Mouse (Mus musculus): Measurements from ENCODE around the gene Sell. TPM values are rescaled to one million over a fixed set of nuclear protein-coding genes. Genes with fewer than 3 reads are reported as not detected.

Gene Sell
- polyA plus RNA-seq, 1 experiment from 2014 or later: 0.74 TPM

DNA sequence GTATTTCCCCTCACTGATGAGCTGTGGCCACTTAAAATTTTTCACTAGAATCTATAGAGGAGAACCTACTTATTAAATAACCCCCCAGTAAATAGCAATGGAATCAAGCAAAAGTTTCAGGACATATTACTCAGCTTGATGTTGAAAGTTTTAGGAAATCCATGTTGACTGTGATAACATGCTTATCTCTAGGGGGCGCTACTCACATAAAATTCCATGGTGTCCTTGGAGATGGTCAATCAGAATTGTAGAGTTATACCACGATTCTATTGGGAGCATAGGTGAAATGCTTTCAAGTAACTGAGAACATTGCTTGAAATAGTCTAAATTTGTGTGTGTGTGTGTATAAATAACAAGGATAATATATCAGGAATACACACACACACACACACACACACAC lies 7.0 kb upstream of the Sell start:
- Histone ChIP-seq H3K9ac (no peak overlapping the region), H3K4me2 (no peak overlapping the region), H3K27ac (no peak overlapping the region), H3K9me3 (no peaks in the 10 kb centered on the region), H3K36me3 (no peaks in the 10 kb centered on the region), H3K4me3 (no peak overlapping the region), H3K4me1 (no peaks in the 10 kb centered on the region), H3K27me3 (no peaks in the 10 kb centered on the region)
- 48% methylated on average over 2 of the region's 2 CpGs for WGBS
- ATAC-seq (ENCODE audit: insufficient number of reproducible peaks, low FRiP score, low TSS enrichment, low read depth): no peak

- no peaks in the 10 kb centered on the region for H3K36me3 ChIP-seq
- no peaks in the 10 kb centered on the region for H3K27me3 ChIP-seq
- no peak overlapping the region for H3K4me2 ChIP-seq
- H3K4me3 ChIP-seq: no peak overlapping the region
- WGBS: 81% methylated on average over 4 of the region's 4 CpGs
- H3K9ac ChIP-seq: no peak overlapping the region
- no peak for ATAC-seq (ENCODE audit: insufficient number of reproducible peaks, low FRiP score, low TSS enrichment, low read depth)
- H3K9me3 ChIP-seq: no peaks in the 10 kb centered on the region
- H3K4me1 ChIP-seq: no peaks in the 10 kb centered on the region
- no peak overlapping the region for H3K27ac ChIP-seq
Measured at GRCm38 (mm10) chr1:164060071-164060470, 1.7 kb upstream of the Sell start.

DNA sequence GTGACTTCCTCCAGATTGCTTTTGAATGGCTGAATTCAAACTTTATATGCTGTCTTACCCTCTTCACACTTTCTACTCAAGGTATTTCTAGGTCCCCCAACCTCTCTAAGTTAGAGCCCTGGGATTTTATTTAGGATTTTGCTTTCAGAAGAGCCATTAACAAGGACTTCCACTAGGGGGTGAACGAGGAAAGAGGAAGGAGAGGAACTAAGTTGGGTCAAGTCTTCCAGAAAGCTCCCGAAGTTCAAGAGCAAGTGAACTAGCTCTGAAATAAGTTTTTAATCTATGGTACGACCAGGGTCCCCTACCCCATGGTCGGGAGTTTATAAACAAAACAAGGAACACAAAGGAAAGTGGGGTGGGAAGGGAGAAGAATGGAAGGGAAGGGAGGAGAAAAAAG lies 504 bp upstream of the Sell start:
- Histone ChIP-seq H3K27ac (no peak overlapping the region), H3K9me3 (no peaks in the 10 kb centered on the region), H3K27me3 (no peaks in the 10 kb centered on the region), H3K4me2 (no peak overlapping the region), H3K9ac (no peak overlapping the region), H3K4me1 (no peaks in the 10 kb centered on the region), H3K36me3 (no peaks in the 10 kb centered on the region), H3K4me3 (no peak overlapping the region)
- 39% methylated on average over 4 of the region's 4 CpGs for WGBS
- ATAC-seq (ENCODE audit: insufficient number of reproducible peaks, low FRiP score, low TSS enrichment, low read depth): no peak

- Histone ChIP-seq H3K9me3 (no peaks in the 10 kb centered on the region), H3K4me3 (no peak overlapping the region), H3K27ac (no peak overlapping the region), H3K27me3 (no peaks in the 10 kb centered on the region), H3K4me1 (no peaks in the 10 kb centered on the region), H3K9ac (no peak overlapping the region), H3K36me3 (no peaks in the 10 kb centered on the region), H3K4me2 (no peak overlapping the region)
- WGBS: 68% methylated on average over 2 of the region's 2 CpGs
- ATAC-seq (ENCODE audit: insufficient number of reproducible peaks, low FRiP score, low TSS enrichment, low read depth): no peak
Measured at GRCm38 (mm10) chr1:164062856-164063255, 1.1 kb downstream of the Sell start.

GRCm38 (mm10) chr1:164063745-164064144 lies 2.0 kb downstream of the Sell start:
- ATAC-seq (ENCODE audit: insufficient number of reproducible peaks, low FRiP score, low TSS enrichment, low read depth): no peak
- H3K4me1 ChIP-seq: no peaks in the 10 kb centered on the region
- no peak overlapping the region for H3K4me2 ChIP-seq
- no peak overlapping the region for H3K4me3 ChIP-seq
- H3K36me3 ChIP-seq: no peaks in the 10 kb centered on the region
- no peak overlapping the region for H3K27ac ChIP-seq
- WGBS: 43% methylated on average over 3 of the region's 3 CpGs
- H3K9ac ChIP-seq: no peak overlapping the region
- H3K27me3 ChIP-seq: no peaks in the 10 kb centered on the region
- no peaks in the 10 kb centered on the region for H3K9me3 ChIP-seq

GRCm38 (mm10) chr1:164069261-164069660 lies 7.5 kb downstream of the Sell start:
- Histone ChIP-seq H3K9ac (no peak overlapping the region), H3K27ac (no peak overlapping the region), H3K4me3 (no peak overlapping the region), H3K27me3 (no peaks in the 10 kb centered on the region), H3K36me3 (no peaks in the 10 kb centered on the region), H3K4me1 (no peaks in the 10 kb centered on the region), H3K9me3 (no peaks in the 10 kb centered on the region), H3K4me2 (no peak overlapping the region)
- ATAC-seq (ENCODE audit: insufficient number of reproducible peaks, low FRiP score, low TSS enrichment, low read depth): no peak

DNA sequence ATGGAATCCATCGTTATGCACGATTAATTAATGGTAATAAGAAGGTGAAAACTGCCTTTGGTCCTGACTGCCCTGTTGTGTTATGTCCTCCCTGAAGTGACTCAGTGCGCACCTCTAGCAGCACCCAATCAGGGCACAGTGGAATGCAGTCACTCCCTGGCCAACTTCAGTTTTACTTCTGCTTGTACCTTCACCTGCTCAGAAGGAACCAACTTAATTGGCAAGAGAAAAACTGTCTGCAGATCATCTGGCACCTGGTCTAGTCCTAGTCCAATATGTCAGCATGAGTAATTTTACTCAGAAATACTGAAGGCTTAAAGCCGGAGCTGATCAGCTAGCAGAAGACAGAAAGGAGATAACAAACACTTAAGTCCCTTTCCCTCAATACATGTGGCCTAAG lies 8.7 kb downstream of the Sell start:
- Histone ChIP-seq H3K9me3 (no peaks in the 10 kb centered on the region), H3K27me3 (no peaks in the 10 kb centered on the region)
- WGBS: 83% methylated on average over 4 of the region's 4 CpGs

DNA sequence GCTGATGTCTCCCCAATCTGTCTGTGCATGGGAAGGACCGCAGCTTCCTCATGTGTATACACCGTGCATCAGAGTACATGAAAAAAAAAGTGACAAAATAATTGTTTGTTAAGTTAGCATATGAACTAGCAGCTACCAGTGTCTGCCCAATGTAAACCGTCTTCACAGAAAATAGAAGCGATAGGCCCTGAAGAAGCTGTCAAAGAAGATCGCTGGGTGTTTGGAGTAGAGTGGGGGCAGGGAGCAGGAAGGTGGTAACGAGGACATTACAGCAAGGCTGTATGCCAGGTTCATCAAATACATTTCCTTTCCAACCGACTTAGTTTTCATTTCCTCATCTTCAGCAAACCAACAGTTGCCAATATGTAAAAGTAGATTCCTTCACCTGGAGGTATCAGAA lies 9.3 kb downstream of the Sell start:
- no peak for ATAC-seq (ENCODE audit: insufficient number of reproducible peaks, low FRiP score, low TSS enrichment, low read depth)

More for the DNA sequence above, 8.7 kb downstream of the Sell start:
- no peaks in the 10 kb centered on the region for H3K36me3 ChIP-seq
- H3K4me2 ChIP-seq: no peak overlapping the region
- no peak for ATAC-seq (ENCODE audit: insufficient number of reproducible peaks, low FRiP score, low TSS enrichment, low read depth)
- H3K27ac ChIP-seq: no peak overlapping the region
- H3K9ac ChIP-seq: no peak overlapping the region
- no peaks in the 10 kb centered on the region for H3K4me1 ChIP-seq
- H3K4me3 ChIP-seq: no peak overlapping the region

GRCm38 (mm10) chr1:164072001-164072400 lies 10.2 kb downstream of the Sell start:
- 89% methylated on average over 4 of the region's 4 CpGs for WGBS
- H3K4me1 ChIP-seq: no peaks in the 10 kb centered on the region
- H3K27ac ChIP-seq: no peak overlapping the region
- H3K4me2 ChIP-seq: no peak overlapping the region
- H3K4me3 ChIP-seq: no peak overlapping the region
- H3K9me3 ChIP-seq: no peaks in the 10 kb centered on the region
- no peaks in the 10 kb centered on the region for H3K36me3 ChIP-seq
- no peak for ATAC-seq (ENCODE audit: insufficient number of reproducible peaks, low FRiP score, low TSS enrichment, low read depth)
- H3K27me3 ChIP-seq: no peaks in the 10 kb centered on the region
- no peak overlapping the region for H3K9ac ChIP-seq

More for the DNA sequence above, 9.3 kb downstream of the Sell start:
- WGBS: 78% methylated on average over 7 of the region's 7 CpGs
- Histone ChIP-seq H3K4me2 (no peak overlapping the region), H3K4me3 (no peak overlapping the region), H3K9ac (no peak overlapping the region), H3K36me3 (no peaks in the 10 kb centered on the region), H3K4me1 (no peaks in the 10 kb centered on the region), H3K9me3 (no peaks in the 10 kb centered on the region), H3K27ac (no peak overlapping the region), H3K27me3 (no peaks in the 10 kb centered on the region)

GRCm38 (mm10) chr1:164073091-164073490 lies 11.3 kb downstream of the Sell start:
- H3K36me3 ChIP-seq: no peaks in the 10 kb centered on the region
- H3K4me1 ChIP-seq: no peaks in the 10 kb centered on the region
- no peak overlapping the region for H3K4me2 ChIP-seq
- no peak for ATAC-seq (ENCODE audit: insufficient number of reproducible peaks, low FRiP score, low TSS enrichment, low read depth)
- no peak overlapping the region for H3K9ac ChIP-seq
- H3K9me3 ChIP-seq: no peaks in the 10 kb centered on the region
- H3K27me3 ChIP-seq: no peaks in the 10 kb centered on the region
- no peak overlapping the region for H3K4me3 ChIP-seq
- H3K27ac ChIP-seq: no peak overlapping the region
- WGBS: 86% methylated on average over 9 of the region's 9 CpGs

- H3K9ac ChIP-seq: no peak overlapping the region
- no peak for ATAC-seq (ENCODE audit: insufficient number of reproducible peaks, low FRiP score, low TSS enrichment, low read depth)
- 79% methylated on average over 7 of the region's 7 CpGs for whole genome bisulfite sequencing
- H3K27me3 ChIP-seq: no peaks in the 10 kb centered on the region
- H3K4me2 ChIP-seq: no peak overlapping the region
- H3K4me1 ChIP-seq: no peaks in the 10 kb centered on the region
- H3K27ac ChIP-seq: no peak overlapping the region
- no peak overlapping the region for H3K4me3 ChIP-seq
- H3K36me3 ChIP-seq: no peaks in the 10 kb centered on the region
- H3K9me3 ChIP-seq: no peaks in the 10 kb centered on the region
Measured at GRCm38 (mm10) chr1:164073803-164074202, 12.0 kb downstream of the Sell start.

GRCm38 (mm10) chr1:164074606-164075140 lies 12.9 kb downstream of the Sell start:
- Histone ChIP-seq H3K4me1 (no peaks in the 10 kb centered on the region), H3K27me3 (no peaks in the 10 kb centered on the region), H3K9ac (no peak overlapping the region), H3K4me3 (no peak overlapping the region), H3K27ac (no peak overlapping the region), H3K9me3 (no peaks in the 10 kb centered on the region), H3K36me3 (no peaks in the 10 kb centered on the region), H3K4me2 (no peak overlapping the region)
- WGBS: 84% methylated on average over 2 of the region's 2 CpGs
- ATAC-seq (ENCODE audit: insufficient number of reproducible peaks, low FRiP score, low TSS enrichment, low read depth): no peak

DNA sequence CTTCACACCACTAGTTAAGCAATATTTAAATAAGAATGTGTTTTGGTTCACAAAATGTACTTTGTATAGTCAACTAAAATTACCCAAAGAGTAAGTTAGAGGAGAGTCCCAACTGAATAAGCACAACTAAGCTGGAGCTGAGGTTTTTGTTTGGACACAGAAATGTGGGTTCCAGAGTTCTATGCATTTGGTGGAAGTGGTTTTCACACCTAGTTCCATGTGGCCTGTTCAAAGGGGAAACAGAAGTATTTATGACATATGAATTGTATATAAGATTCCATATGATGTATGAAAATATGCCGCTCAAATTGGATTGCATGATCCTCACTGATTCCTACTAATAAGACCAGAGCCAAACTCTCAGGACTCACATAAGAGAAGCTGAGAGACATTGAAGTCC lies 13.6 kb downstream of the Sell start:
- no peak for ATAC-seq (ENCODE audit: insufficient number of reproducible peaks, low FRiP score, low TSS enrichment, low read depth)

More for the DNA sequence above, 13.6 kb downstream of the Sell start:
- Histone ChIP-seq H3K27me3 (no peaks in the 10 kb centered on the region), H3K4me3 (no peak overlapping the region), H3K27ac (no peak overlapping the region), H3K4me2 (no peak overlapping the region), H3K36me3 (no peaks in the 10 kb centered on the region), H3K9me3 (no peaks in the 10 kb centered on the region), H3K4me1 (no peaks in the 10 kb centered on the region), H3K9ac (no peak overlapping the region)
- 88% methylated on average over 1 of the region's 1 CpGs for WGBS
